Mouse (Mus musculus) heart, postnatal 0 days (tissue): ENCODE measurements around the gene Dyrk2. TPM values are rescaled to one million over a fixed set of nuclear protein-coding genes. Genes with fewer than 3 reads are reported as not detected.

ENCODE experiments used
- ATAC-seq: fragments of 200-750 bp; cut with Nextera tagmentation; 2 replicates; pipeline ENCODE4 v1.8.0; 2017; ENCODE audit warnings: low read depth, moderate number of reproducible peaks, moderate library complexity; ENCODE audit not compliant: insufficient read depth
- DNase-seq: peaks from one replicate; pipeline ENCODE4 v3.0.0-alpha.2; 2016; ENCODE audit warnings: low spot score
- H3K27ac ChIP-seq: fragments of 300-500 bp; sonication (generic); 2 replicates; pipeline ENCODE4 v1.5.1; 2014; ENCODE audit warnings: low read depth, mild to moderate bottlenecking
- H3K27me3 ChIP-seq: fragments of 300-500 bp; sonication (generic); 2 replicates; pipeline ENCODE4 v1.6.1; 2014; ENCODE audit warnings: low read length, mixed read lengths; ENCODE audit not compliant: control insufficient read depth, insufficient read depth
- H3K36me3 ChIP-seq: fragments of 300-500 bp; sonication (generic); replicated peaks from 2 replicates; pipeline ENCODE4 v1.6.1; 2014; ENCODE audit warnings: low read length, mixed read lengths; ENCODE audit not compliant: control insufficient read depth, insufficient read depth
- H3K4me1 ChIP-seq: fragments of 300-500 bp; sonication (generic); 2 replicates; pipeline ENCODE4 v1.6.1; 2014; ENCODE audit warnings: antibody characterized with exemption; ENCODE audit not compliant: control insufficient read depth, insufficient read depth
- H3K4me2 ChIP-seq: fragments of 300-500 bp; sonication (generic); 2 replicates; pipeline ENCODE4 v1.6.1; 2014; ENCODE audit warnings: low read depth, mild to moderate bottlenecking, low read length, moderate library complexity
- H3K4me3 ChIP-seq: fragments of 300-500 bp; sonication (generic); 2 replicates; pipeline ENCODE4 v1.5.1; 2014; ENCODE audit warnings: low read depth, low read length
- H3K9ac ChIP-seq: fragments of 300-500 bp; sonication (generic); replicated peaks from 2 replicates; pipeline ENCODE4 v1.6.1; 2014; ENCODE audit warnings: low read depth, low read length, mixed read lengths
- H3K9me3 ChIP-seq: fragments of 300-500 bp; sonication (generic); replicated peaks from 2 replicates; pipeline ENCODE4 v1.6.1; 2016; ENCODE audit warnings: low read length; ENCODE audit not compliant: control insufficient read depth
- CTCF ChIP-seq: IDR thresholded peaks from 2 replicates; pipeline ENCODE4 v1.5.1; 2016; ENCODE audit warnings: antibody characterized with exemption, control low read depth, low read depth
- EP300 ChIP-seq: IDR thresholded peaks from 2 replicates; pipeline ENCODE4 v1.6.1; 2016; ENCODE audit warnings: antibody characterized with exemption, low read depth
- WGBS: fragments of 180-500 bp; shearing (Covaris S2); extraction: QIAGEN DNeasy Blood & Tissue Kit; methylation state at CpG from one replicate; pipeline ENCODE4 v1.1.7; 2014; 5-methylcytosine and 5-hydroxymethylcytosine counted together
- polyA plus RNA-seq: library from polyadenylated mRNA; unstranded; fragments of >200 nt; fragmentation: Nextera tagmentation; extraction: Ambion mirVana; gene quantifications from 2 replicates; pipeline ENCODE4 v1.2.1, GENCODE M21; 2015
- total RNA-seq: library from RNA; depleted of rRNA; stranded (reverse); fragments of >200 nt; gene quantifications from 2 replicates; pipeline ENCODE4 v1.2.3, GENCODE M21; 2014; ENCODE audit warnings: low replicate concordance

Dyrk2 gene
- total and polyA plus RNA-seq, 2 experiments from 2014 or later, result 9.8 to 65.7 TPM

DNA sequence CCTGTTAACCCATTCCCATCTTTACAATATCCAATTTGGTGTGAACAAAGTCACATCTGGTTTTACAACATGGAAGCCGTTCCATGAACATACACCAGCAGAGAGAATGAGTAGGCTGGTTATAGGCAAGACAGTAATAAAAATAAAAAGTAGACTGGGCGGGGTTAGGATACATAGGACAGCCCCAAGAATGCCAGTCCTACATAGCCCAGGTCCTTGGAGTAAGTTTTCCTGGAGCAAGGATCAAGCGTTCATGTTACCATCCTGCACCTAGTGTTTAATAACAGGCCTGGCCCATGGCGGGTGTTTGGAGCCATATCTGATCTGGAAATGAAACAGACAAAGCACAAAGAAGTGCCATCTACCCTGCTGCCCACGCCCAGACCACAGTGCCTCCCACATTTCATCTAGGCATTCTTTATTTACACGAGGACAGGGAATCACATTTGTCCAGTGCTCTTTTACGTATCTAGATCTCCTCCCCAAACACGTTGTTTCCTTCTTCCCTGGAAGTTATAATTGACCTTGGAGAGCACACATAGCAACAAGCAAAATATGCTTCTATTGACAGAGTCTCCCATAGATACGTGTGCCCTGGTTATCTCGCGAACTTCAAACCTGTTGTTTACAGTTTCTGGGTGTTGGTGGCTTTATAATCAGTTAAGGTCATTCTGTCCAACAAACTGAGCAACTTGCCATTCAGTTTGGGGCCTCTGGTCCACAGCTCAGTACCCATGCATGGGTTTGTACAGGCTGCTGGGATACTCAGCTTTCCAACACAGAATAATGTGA lies 8.6 kb downstream of the Dyrk2 start:
- Histone ChIP-seq H3K27me3 (no peaks in the 10 kb centered on the region), H3K27ac (peak overlapping the region; percentile 70), H3K36me3 (peaks cover 80% of the 10 kb centered on the region), H3K9me3 (no peaks in the 10 kb centered on the region; the same call in none of the 2 replicates), H3K4me2 (no peak overlapping the region), H3K9ac (no peak overlapping the region), H3K4me3 (no peak overlapping the region), H3K4me1 (peaks cover 40% of the 10 kb centered on the region)
- WGBS, result 67% methylated on average over 11 of the region's 11 CpGs
- no peak for DNase-seq
- peak; percentile 32; the same call in 1 of the 2 replicates for ATAC-seq
- TF ChIP-seq EP300 (no peak), CTCF (no peak)

DNA sequence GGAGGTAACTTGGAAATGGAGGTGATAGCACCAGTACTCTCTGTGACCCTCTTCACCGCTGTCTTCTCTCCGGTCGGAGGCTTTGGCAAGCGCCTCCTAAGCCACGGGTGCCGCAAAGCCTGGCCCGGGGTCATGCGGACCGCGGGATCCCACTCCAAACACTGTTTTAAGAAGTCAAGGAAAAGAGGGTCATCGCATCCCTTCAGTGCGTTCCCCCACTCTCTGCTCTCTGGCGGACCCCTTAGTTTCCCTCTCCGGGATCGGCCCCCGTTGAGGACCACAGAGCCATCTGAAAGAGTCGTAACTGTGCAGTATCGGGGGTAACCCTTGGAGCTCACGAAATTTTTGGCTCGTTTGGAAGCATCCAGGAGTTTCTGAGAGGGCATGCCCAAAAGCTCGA lies 10.4 kb downstream of the Dyrk2 start:
- Histone ChIP-seq H3K4me1 (peaks cover 26% of the 10 kb centered on the region; the same call in 1 of the 2 replicates), H3K4me3 (no peak overlapping the region), H3K4me2 (no peak overlapping the region), H3K27me3 (no peaks in the 10 kb centered on the region), H3K9ac (no peak overlapping the region), H3K36me3 (peaks cover 76% of the 10 kb centered on the region), H3K9me3 (no peaks in the 10 kb centered on the region; the same call in none of the 2 replicates), H3K27ac (peak overlapping the region; percentile 26; the same call in 1 of the 2 replicates)
- TF ChIP-seq CTCF (no peak), EP300 (no peak)
- WGBS, result 87% methylated on average over 21 of the region's 21 CpGs
- no peak for ATAC-seq
- no peak for DNase-seq

DNA sequence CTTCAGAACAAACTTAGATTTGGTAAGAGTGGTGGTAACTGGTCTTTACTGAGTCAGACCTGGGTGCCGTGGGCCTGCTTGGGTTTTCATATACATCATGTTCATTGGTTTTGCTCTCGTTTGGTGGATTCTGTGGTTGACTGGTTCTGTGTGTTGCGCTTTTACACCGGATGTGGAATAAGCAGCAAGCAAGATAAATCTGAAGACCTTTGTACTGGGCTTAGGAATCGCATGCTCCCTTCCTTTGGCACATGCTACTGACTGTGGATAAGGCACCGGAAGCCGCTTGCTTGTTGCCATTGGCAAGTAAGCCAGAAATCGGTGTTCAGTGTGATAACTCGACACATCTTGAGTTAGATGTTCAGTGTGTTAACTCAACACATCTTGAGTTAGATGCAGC lies 15.4 kb downstream of the Dyrk2 start:
- 0 out of 2 replicates have a peak, but pooled peaks cover 3% of the 10 kb centered on the region for H3K4me1 ChIP-seq
- DNase-seq, result no peak
- TF ChIP-seq CTCF (no peak), EP300 (no peak)
- H3K9me3 ChIP-seq, result no peaks in the 10 kb centered on the region
- H3K27ac ChIP-seq, result no peak overlapping the region
- no peaks in the 10 kb centered on the region for H3K27me3 ChIP-seq
- H3K36me3 ChIP-seq, result peaks cover 31% of the 10 kb centered on the region
- ATAC-seq, result no peak
- H3K9ac ChIP-seq, result no peak overlapping the region
- 64% methylated on average over 9 of the region's 9 CpGs for WGBS
- H3K4me3 ChIP-seq, result no peak overlapping the region
- no peak overlapping the region for H3K4me2 ChIP-seq

DNA sequence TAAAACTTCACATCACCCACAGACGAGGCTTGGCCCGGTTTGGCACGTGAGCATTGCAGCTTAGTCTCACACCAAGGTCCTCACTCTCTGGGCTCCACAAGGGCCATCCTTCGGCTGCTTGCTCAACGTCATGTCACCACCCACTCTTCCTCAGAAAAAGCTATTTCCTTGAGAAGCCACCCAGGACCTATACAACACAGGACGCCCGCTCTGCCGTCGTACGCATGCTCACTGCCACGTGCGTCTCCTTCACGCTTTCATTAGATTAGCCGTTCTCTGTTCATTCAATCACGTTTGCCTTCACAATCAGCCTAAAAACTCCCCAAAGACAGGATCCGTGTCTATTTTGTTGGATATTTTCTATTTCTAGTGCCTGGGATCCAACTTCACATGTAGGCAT lies 17.5 kb downstream of the Dyrk2 start:
- no peak overlapping the region for H3K27ac ChIP-seq
- no peak for TF ChIP-seq EP300
- no peak for TF ChIP-seq CTCF
- no peak overlapping the region for H3K4me2 ChIP-seq
- H3K4me3 ChIP-seq, result no peak overlapping the region
- ATAC-seq (no peak), DNase-seq (no peak)
- H3K4me1 ChIP-seq, result no peaks in the 10 kb centered on the region
- peaks cover 16% of the 10 kb centered on the region for H3K36me3 ChIP-seq
- no peaks in the 10 kb centered on the region for H3K9me3 ChIP-seq
- H3K9ac ChIP-seq, result no peak overlapping the region
- H3K27me3 ChIP-seq, result no peaks in the 10 kb centered on the region
- WGBS, result 78% methylated on average over 16 of the region's 16 CpGs

DNA sequence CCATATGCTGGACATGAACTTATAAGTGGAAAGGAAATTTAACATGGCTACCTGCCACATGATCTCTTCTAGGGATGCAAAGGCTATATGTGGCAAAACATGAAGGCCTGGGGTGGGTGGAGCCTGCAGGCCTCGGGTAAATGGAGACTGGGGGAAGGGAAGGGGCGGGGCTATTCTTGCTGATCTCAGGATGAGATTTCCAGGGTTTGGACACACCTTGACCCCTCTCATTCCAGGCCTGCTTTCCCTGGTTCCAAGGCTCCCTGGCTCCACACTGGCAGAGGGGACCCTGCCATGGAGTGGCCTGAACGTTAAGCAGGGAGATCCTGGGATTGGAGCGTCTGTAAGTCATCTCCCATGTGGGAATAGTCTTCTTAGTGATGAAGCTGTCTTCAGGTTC lies 21.5 kb downstream of the Dyrk2 start:
- DNase-seq (no peak), ATAC-seq (no peak)
- H3K27me3 ChIP-seq, result no peaks in the 10 kb centered on the region
- no peak overlapping the region for H3K4me3 ChIP-seq
- WGBS, result 79% methylated on average over 4 of the region's 4 CpGs
- no peaks in the 10 kb centered on the region for H3K4me1 ChIP-seq
- H3K36me3 ChIP-seq, result no peaks in the 10 kb centered on the region
- TF ChIP-seq EP300 (no peak), CTCF (no peak)
- no peak overlapping the region for H3K27ac ChIP-seq
- H3K4me2 ChIP-seq, result no peak overlapping the region
- no peak overlapping the region for H3K9ac ChIP-seq
- H3K9me3 ChIP-seq, result no peaks in the 10 kb centered on the region
